Mouse (Mus musculus): Measurements from ENCODE around the gene Lyl1.

- TF ChIP-seq CTCF (IDR thresholded peaks at IDR 0.05; ENCODE audit: borderline replicate concordance, insufficient read depth, low read length) = no peak
- TF ChIP-seq POLR2A (IDR thresholded peaks at IDR 0.05; ENCODE audit: low read depth, low read length) = no peak
Observed at GRCm38 (mm10) chr8:84657680-84658079, 43.6 kb upstream of the Lyl1 start.

Measured in embryonic fibroblast, embryonic 13.5 days (primary cell).